Mouse (Mus musculus) lung, adult 2 months (tissue): ENCODE measurements around the gene Slc41a3. TPM values are rescaled to one million over a fixed set of nuclear protein-coding genes. Genes with fewer than 3 reads are reported as not detected.

ENCODE experiments used
- DNase-seq: peaks from one replicate; pipeline ENCODE4 v3.0.0; 2022
- H3K4me1 ChIP-seq: fragments of 200-500 bp; 2 replicates; pipeline ENCODE4 v1.6.1; 2011; ENCODE audit warnings: low read length; ENCODE audit not compliant: control insufficient read depth, insufficient read depth
- H3K4me3 ChIP-seq: fragments of 200-500 bp; replicated peaks from 2 replicates; pipeline ENCODE3; 2011; ENCODE audit warnings: low read depth, mild to moderate bottlenecking, control low read depth, low read length; ENCODE audit errors: extremely low read depth
- CTCF ChIP-seq: fragments of 200-500 bp; IDR thresholded peaks from 2 replicates; pipeline ENCODE4 v1.5.1; 2011; ENCODE audit warnings: mild to moderate bottlenecking, low read length, control low read depth; ENCODE audit not compliant: insufficient read depth
- POLR2A ChIP-seq: fragments of 200-500 bp; IDR thresholded peaks from 2 replicates; pipeline ENCODE4 v1.6.1; 2011; ENCODE audit warnings: low read depth, mild to moderate bottlenecking, control low read depth, low read length, borderline replicate concordance; ENCODE audit errors: extremely low read depth
- WGBS: fragments of 180-500 bp; shearing (Covaris S2); methylation state at CpG from one replicate; pipeline ENCODE4 v1.1.7; 2018; 5-methylcytosine and 5-hydroxymethylcytosine counted together
- polyA plus RNA-seq: library from polyadenylated mRNA; depleted of rRNA; stranded (reverse); fragments of >200 nt; gene quantifications from 2 replicates; pipeline ENCODE4 v1.2.3, GENCODE M21; 2012

Gene Slc41a3
- polyA plus RNA-seq, 1 experiment: 13.8 TPM

DNA sequence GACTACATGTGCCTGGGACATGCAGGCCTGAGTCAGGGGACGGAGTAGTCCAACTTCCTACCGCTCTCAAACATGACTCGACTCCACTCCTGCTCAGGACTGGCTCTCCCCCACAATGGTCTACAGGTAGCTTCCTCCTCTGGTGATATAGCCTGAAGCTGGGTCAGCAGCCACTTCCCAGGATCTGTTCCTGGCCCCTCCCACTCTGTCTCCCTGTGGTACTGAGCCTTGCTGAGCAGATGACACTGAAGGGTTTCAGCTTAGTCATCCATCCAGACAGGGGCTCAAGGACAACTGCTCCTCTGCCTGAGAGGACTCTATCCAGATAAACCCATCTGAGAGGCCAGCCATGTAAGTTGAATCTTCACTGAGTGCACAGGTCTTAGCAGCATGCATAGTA is 37.0 kb upstream of the Slc41a3 start:
- no peak for DNase-seq
- TF ChIP-seq POLR2A (no peak), CTCF (no peak)
- H3K4me3 ChIP-seq: no peak overlapping the region
- no peaks in the 10 kb centered on the region for H3K4me1 ChIP-seq
- 80% methylated on average over 3 of the region's 3 CpGs for WGBS

DNA sequence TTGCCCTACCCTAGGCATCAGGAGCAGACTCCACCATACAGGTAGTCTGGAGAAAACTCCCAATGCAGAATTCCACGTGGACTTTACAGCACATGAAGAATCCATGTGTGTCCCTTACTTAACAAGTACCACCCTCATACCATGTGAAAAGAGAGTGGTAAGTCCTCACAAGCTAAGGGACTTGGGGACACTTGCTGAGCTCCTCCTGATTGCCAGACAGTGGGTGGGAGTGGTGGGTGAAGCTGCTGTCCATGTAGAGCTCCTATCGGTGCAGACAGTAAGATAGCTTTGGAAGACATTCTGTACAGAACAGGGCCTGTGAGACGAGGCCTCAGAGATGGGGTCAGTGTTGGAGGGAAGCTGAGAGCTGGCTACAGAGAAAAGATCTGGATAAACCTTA is 36.6 kb upstream of the Slc41a3 start:
- no peak for TF ChIP-seq POLR2A
- WGBS: 73% methylated on average over 3 of the region's 3 CpGs
- H3K4me3 ChIP-seq: no peak overlapping the region
- no peak for DNase-seq
- H3K4me1 ChIP-seq: no peaks in the 10 kb centered on the region

DNA sequence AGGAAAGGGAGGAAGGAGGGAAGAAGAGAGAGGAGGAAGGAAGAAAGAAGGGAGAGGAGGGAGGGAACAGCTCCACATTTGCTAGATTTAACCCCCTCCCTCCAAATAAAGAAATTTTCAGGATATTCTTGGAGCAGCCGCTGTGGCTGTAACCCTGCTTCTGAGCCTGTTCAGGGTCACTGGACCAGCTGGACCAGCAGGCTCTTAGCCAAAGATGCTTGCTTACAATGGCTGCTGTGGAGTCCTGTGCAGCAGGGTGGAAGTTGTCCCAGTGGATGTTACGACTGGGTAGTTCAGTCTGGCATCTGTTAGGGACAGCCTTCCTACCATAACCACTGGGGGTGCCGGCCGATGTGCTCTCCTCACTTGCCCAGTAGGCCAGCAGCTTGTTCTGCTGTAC is 35.8 kb upstream of the Slc41a3 start:
- no peaks in the 10 kb centered on the region for H3K4me1 ChIP-seq
- no peak for DNase-seq
- no peak for TF ChIP-seq CTCF
- TF ChIP-seq POLR2A: no peak
- WGBS: 78% methylated on average over 4 of the region's 4 CpGs
- H3K4me3 ChIP-seq: no peak overlapping the region

DNA sequence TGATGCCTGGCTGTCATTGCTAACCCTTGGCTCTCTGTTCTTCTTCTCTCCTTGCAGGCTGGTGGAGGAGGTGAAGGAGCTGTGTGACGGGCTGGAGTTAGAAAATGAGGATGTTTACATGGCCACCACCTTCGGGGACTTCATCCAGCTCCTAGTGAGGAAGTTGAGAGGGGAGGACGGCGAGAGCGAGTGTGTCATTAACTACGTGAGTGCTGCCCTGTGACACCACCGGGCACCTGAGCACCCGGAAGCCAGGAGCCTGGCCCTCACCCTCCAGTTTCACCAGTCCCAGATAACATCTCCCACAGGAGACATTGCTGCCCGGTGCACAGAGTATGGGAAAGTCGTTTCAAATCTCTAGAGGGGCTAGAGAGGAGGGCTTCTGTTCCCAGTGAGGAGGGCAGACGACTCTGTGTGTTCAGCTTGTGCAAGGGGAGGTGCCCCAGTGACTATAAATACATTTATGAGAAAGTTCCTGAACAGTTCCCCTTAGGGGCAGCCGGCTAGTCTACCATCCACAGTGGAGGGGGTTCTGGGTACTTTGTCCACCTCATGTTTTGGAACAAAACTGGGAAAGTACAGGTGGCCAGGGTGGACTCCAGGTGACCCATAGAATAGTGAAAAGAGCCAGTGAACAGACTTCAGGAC is 34.7 kb upstream of the Slc41a3 start:
- TF ChIP-seq CTCF: no peak
- TF ChIP-seq POLR2A: no peak
- Histone ChIP-seq H3K4me3 (no peak overlapping the region), H3K4me1 (no peaks in the 10 kb centered on the region)
- no peak for DNase-seq
- WGBS: 44% methylated on average over 12 of the region's 12 CpGs

DNA sequence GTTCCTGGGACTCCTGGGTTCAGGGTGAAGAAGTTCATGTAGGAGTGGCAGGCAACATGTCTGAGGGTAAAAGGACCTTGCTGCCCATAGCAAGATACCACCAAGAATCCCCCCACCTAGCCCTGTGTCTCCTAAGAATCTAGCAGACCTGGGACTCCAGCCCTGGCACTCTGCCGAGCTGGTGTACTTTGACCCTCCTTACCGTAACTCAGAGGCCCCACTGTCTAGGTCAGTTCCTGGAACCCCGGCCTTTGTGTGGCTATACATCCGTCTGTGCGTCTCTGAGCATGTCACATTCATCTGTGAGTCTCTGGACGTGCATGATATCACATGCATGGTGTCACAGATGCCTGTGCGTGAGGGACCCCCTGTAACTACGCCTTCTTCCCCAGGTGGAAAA is 34.1 kb upstream of the Slc41a3 start:
- Histone ChIP-seq H3K4me3 (no peak overlapping the region), H3K4me1 (no peaks in the 10 kb centered on the region)
- DNase-seq: no peak
- TF ChIP-seq CTCF (no peak), POLR2A (no peak)
- WGBS: 76% methylated on average over 8 of the region's 8 CpGs

DNA sequence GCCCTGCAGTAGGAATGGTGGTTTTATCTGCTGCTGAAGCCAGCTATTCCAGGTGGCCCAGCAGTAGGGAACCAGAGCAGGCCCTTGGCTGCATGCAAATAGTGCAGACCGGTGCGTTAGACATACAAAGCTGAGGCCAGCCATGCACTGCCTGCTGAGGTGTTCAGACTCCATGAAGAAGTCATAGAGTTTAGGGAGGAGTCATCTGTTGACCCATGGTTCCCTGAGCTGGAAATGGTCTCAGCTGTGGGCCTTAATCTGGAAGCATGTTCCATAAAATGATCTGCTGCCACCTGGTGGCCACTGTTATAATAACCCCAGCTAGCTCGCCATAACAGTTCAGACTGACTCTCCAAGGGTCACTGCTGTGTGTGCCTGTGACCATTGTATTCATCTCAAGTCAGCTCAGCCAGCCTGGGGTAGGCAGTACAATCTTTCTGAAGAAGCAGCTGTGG is 29.2 kb upstream of the Slc41a3 start:
- DNase-seq: peak; percentile 74
- H3K4me1 ChIP-seq: no peaks in the 10 kb centered on the region
- no peak overlapping the region for H3K4me3 ChIP-seq
- WGBS: 61% methylated on average over 3 of the region's 3 CpGs
- TF ChIP-seq CTCF: peak; percentile 43
- TF ChIP-seq POLR2A: no peak

DNA sequence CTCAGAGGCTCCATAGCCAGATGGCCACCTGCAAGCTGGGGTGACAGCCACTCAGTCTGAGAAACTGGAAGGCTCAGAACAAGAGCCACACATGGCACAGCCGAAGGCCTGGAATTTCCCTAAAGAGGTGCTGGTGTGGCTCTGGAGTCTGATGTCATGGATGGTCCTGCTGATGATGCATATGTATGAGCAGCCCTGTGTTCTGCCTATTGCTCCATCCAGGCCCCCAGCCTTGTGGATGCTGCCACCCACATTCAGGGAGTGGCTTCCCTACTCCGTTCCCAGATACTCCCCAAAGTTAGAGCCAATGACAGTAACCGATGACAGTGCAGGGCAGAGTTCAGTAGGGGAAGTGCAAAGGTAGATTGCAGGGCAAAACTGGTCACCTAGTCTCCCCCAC is 26.4 kb upstream of the Slc41a3 start:
- TF ChIP-seq CTCF (no peak), POLR2A (no peak)
- WGBS: 59% methylated on average over 3 of the region's 3 CpGs
- Histone ChIP-seq H3K4me3 (no peak overlapping the region), H3K4me1 (no peaks in the 10 kb centered on the region)
- DNase-seq: no peak

DNA sequence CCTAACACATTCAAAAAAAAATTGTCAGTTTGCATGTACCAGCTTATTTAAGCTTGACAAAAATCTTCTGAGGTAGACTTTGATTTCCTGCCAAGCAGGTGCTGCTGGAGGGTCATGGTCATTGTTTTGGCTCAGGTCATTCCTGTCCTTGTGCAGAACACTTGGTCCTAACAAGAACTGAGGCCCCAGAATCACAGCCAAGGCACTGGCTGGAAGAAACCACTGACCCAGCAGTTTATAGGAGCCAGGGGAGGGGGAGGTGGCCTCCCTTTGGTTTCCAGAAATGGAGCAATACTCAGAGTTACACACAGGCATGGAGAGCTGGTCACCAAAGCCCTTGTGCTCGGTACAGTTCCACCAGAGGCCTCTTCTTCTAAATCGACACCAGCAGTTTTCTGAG is 22.2 kb upstream of the Slc41a3 start:
- Histone ChIP-seq H3K4me1 (no peaks in the 10 kb centered on the region), H3K4me3 (no peak overlapping the region)
- WGBS: 74% methylated on average over 2 of the region's 2 CpGs
- DNase-seq: no peak
- TF ChIP-seq POLR2A (no peak), CTCF (no peak)

DNA sequence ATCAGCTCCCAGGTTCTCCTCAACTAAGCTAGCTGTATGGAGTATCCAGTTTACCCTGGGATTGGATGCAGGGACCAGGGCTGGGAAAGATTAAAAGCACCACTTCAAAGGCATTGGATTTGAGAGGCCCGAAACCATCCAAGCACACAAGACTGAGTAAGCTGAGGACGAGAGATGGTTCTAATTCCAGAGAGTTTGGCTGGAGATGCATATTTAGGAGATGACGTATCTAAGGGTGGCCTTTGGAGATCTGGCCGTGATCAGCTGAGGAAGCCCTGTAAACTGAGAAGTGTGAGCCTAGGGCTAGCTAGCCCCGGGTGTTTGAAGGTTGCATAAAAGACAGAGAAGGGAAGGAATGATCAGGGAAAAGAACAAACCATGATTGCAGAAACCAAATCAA is 16.4 kb upstream of the Slc41a3 start:
- DNase-seq: no peak
- TF ChIP-seq POLR2A: no peak
- TF ChIP-seq CTCF: no peak
- WGBS: 59% methylated on average over 5 of the region's 5 CpGs
- H3K4me1 ChIP-seq: no peaks in the 10 kb centered on the region
- H3K4me3 ChIP-seq: no peak overlapping the region

DNA sequence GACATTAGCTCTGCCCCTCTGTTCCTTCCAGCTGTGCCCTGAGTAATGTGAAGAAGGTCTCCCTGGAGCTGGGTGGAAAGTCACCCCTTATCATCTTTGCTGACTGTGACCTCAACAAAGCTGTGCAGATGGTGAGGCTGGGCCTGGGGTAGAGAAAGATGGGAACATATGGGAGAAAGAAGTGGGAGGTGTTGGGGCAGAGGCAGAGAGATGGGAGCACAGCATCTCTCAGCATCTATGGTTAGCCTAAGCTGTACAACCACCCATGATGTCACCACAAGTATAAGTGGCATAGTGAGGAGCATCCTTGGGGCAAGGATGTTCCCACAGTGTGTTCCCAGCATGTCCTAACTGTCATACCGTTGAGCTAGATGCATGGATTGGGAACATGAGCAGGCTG is 13.8 kb upstream of the Slc41a3 start:
- no peak for TF ChIP-seq POLR2A
- no peak for TF ChIP-seq CTCF
- 81% methylated on average over 1 of the region's 1 CpGs for WGBS
- Histone ChIP-seq H3K4me3 (no peak overlapping the region), H3K4me1 (no peaks in the 10 kb centered on the region)
- DNase-seq: no peak
